Mouse (Mus musculus) small intestine, adult 2 months (tissue): ENCODE measurements around the gene Nlrx1. TPM values are rescaled to one million over a fixed set of nuclear protein-coding genes. Genes with fewer than 3 reads are reported as not detected.

Source experiments
- H3K27ac ChIP-seq: fragments of 200-500 bp; 2 replicates; pipeline ENCODE4 v1.5.1; 2012; ENCODE audit warnings: low read depth, low read length, control low read depth, inconsistent platforms; ENCODE audit not compliant: insufficient read depth
- H3K27me3 ChIP-seq: fragments of 200-500 bp; 2 replicates; pipeline ENCODE4 v1.6.1; 2012; ENCODE audit warnings: mild to moderate bottlenecking, moderate library complexity, low read length, inconsistent platforms; ENCODE audit not compliant: control insufficient read depth, insufficient read depth
- H3K36me3 ChIP-seq: fragments of 200-500 bp; 2 replicates; pipeline ENCODE4 v1.6.1; 2012; ENCODE audit warnings: mild to moderate bottlenecking, low read length, control low read depth, inconsistent platforms; ENCODE audit not compliant: control insufficient read depth, insufficient read depth
- H3K4me1 ChIP-seq: fragments of 200-500 bp; 2 replicates; pipeline ENCODE4 v1.6.1; 2012; ENCODE audit warnings: low read length, inconsistent platforms, mixed read lengths; ENCODE audit not compliant: control insufficient read depth, insufficient read depth, insufficient read length
- H3K4me3 ChIP-seq: fragments of 200-500 bp; 2 replicates; pipeline ENCODE4 v1.5.1; 2012; ENCODE audit warnings: low read depth, mild to moderate bottlenecking, control low read depth, inconsistent platforms, low read length, moderate library complexity
- CTCF ChIP-seq: fragments of 200-500 bp; IDR thresholded peaks from 2 replicates; pipeline ENCODE4 v1.5.1; 2012; ENCODE audit warnings: low read depth, mild to moderate bottlenecking, control low read depth, inconsistent platforms, low read length, moderate library complexity, mixed read lengths; ENCODE audit not compliant: insufficient replicate concordance, insufficient read length; ENCODE audit errors: extremely low read depth
- POLR2A ChIP-seq: fragments of 200-500 bp; IDR thresholded peaks from 2 replicates; pipeline ENCODE4 v1.6.1; 2012; ENCODE audit warnings: low read depth, mild to moderate bottlenecking, control low read depth, inconsistent platforms, low read length, moderate library complexity
- WGBS: fragments of 180-500 bp; shearing (Covaris S2); methylation state at CpG from one replicate; pipeline ENCODE4 v1.1.7; 2018; 5-methylcytosine and 5-hydroxymethylcytosine counted together
- polyA plus RNA-seq: library from polyadenylated mRNA; depleted of rRNA; stranded (reverse); fragments of >200 nt; gene quantifications from 2 replicates; pipeline ENCODE4 v1.2.3, GENCODE M21; 2012

Gene Nlrx1
- polyA plus RNA-seq, 1 experiment, result 7.5 TPM

- H3K27ac ChIP-seq, result no peak overlapping the region
- H3K4me3 ChIP-seq, result no peak overlapping the region
- peaks cover 8% of the 10 kb centered on the region; the same call in 1 of the 2 replicates for H3K36me3 ChIP-seq
- peaks cover 22% of the 10 kb centered on the region for H3K27me3 ChIP-seq
- peaks cover 10% of the 10 kb centered on the region for H3K4me1 ChIP-seq
- no peak for TF ChIP-seq POLR2A
- TF ChIP-seq CTCF, result no peak
- WGBS, result 24% methylated on average over 11 of the region's 11 CpGs
Observed at GRCm38 (mm10) chr9:44288959-44289291, 20.5 kb upstream of the Nlrx1 start.

GRCm38 (mm10) chr9:44288076-44288958 is 19.9 kb upstream of the Nlrx1 start, which contains the start of gene Abcg4:
Abcg4 (minus strand) TSS chr9:44288615.
- Histone ChIP-seq H3K27me3 (peaks cover 22% of the 10 kb centered on the region), H3K27ac (no peak within 1 kb of the TSS), H3K4me1 (peaks cover 10% of the 10 kb centered on the region), H3K4me3 (peak within 1 kb of the TSS; percentile 51), H3K36me3 (peaks cover 8% of the 10 kb centered on the region; the same call in 1 of the 2 replicates)
- WGBS, result 2% methylated on average over 38 of the region's 38 CpGs
- no peak for TF ChIP-seq POLR2A
- no peak for TF ChIP-seq CTCF

GRCm38 (mm10) chr9:44287401-44288075 is 19.1 kb upstream of the Nlrx1 start:
- no peak for TF ChIP-seq CTCF
- TF ChIP-seq POLR2A, result no peak
- no peak overlapping the region for H3K27ac ChIP-seq
- peaks cover 8% of the 10 kb centered on the region; the same call in 1 of the 2 replicates for H3K36me3 ChIP-seq
- H3K27me3 ChIP-seq, result peaks cover 22% of the 10 kb centered on the region
- peaks cover 10% of the 10 kb centered on the region for H3K4me1 ChIP-seq
- peak overlapping the region; percentile 51 for H3K4me3 ChIP-seq
- WGBS, result 5% methylated on average over 47 of the region's 47 CpGs

GRCm38 (mm10) chr9:44287003-44287400 is 18.6 kb upstream of the Nlrx1 start:
- Histone ChIP-seq H3K27ac (no peak overlapping the region), H3K27me3 (peaks cover 22% of the 10 kb centered on the region), H3K36me3 (peaks cover 6% of the 10 kb centered on the region; the same call in 1 of the 2 replicates), H3K4me1 (peaks cover 10% of the 10 kb centered on the region), H3K4me3 (peak overlapping the region; percentile 51)
- no peak for TF ChIP-seq CTCF
- TF ChIP-seq POLR2A, result no peak
- WGBS, result 33% methylated on average over 11 of the region's 11 CpGs

GRCm38 (mm10) chr9:44286256-44286850 is 18.0 kb upstream of the Nlrx1 start:
- TF ChIP-seq POLR2A (no peak), CTCF (no peak)
- WGBS, result 17% methylated on average over 6 of the region's 6 CpGs
- Histone ChIP-seq H3K36me3 (peaks cover 3% of the 10 kb centered on the region; the same call in 1 of the 2 replicates), H3K4me1 (peaks cover 10% of the 10 kb centered on the region), H3K27ac (no peak overlapping the region), H3K27me3 (peaks cover 22% of the 10 kb centered on the region), H3K4me3 (no peak overlapping the region)

- Histone ChIP-seq H3K27me3 (peaks cover 20% of the 10 kb centered on the region), H3K27ac (no peak overlapping the region), H3K4me3 (no peak overlapping the region), H3K36me3 (no peaks in the 10 kb centered on the region), H3K4me1 (peaks cover 10% of the 10 kb centered on the region)
- WGBS, result 51% methylated on average over 5 of the region's 5 CpGs
- no peak for TF ChIP-seq POLR2A
- TF ChIP-seq CTCF, result no peak
Observed at GRCm38 (mm10) chr9:44283183-44283582, 14.8 kb upstream of the Nlrx1 start.
